Mouse (Mus musculus) bone marrow, adult 2 months (tissue): ENCODE measurements around the gene Gm31371.
"Not testable (repeated sequence)": the region's sequence is repeated elsewhere in the genome, so short reads cannot be mapped to it uniquely, and the experiment has no call there.

Experiments used
- CTCF ChIP-seq: fragments of 200-500 bp; IDR thresholded peaks from 2 replicates; pipeline ENCODE4 v1.5.1; 2011; ENCODE audit warnings: low read length, control low read depth; ENCODE audit not compliant: control insufficient read depth, insufficient read depth
- POLR2A ChIP-seq: fragments of 200-500 bp; IDR thresholded peaks from 2 replicates; pipeline ENCODE4 v1.6.1; 2011; ENCODE audit warnings: low read depth, mild to moderate bottlenecking, control low read depth, low read length, borderline replicate concordance; ENCODE audit not compliant: control insufficient read depth

DNA sequence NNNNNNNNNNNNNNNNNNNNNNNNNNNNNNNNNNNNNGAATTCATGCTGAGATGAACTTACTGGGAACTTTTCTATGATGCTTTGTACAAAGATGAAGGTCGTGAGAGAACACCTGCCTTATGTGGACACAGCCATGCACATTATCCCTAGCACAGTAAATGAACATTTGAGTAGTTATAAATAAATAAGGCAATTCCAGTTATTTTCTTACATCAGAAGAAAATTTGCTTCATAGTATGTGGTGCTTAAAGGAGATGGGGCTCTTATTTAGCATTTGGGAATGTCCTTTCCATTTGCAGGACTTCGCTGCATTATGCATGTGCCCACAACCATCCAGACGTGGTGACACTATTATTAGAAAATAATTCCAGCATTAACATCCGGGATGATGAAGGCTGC is at the start of gene Gm31371:
- TF ChIP-seq CTCF, POLR2A: not testable (repeated sequence)
